Mouse (Mus musculus) retina, embryonic 14.5 days (tissue): ENCODE data around the gene Kcnh1.

Experiments
- DNase-seq: peaks from one replicate; pipeline ENCODE4 v3.0.0-alpha.2; 2015; ENCODE audit warnings: low spot score

The Kcnh1 gene

DNA sequence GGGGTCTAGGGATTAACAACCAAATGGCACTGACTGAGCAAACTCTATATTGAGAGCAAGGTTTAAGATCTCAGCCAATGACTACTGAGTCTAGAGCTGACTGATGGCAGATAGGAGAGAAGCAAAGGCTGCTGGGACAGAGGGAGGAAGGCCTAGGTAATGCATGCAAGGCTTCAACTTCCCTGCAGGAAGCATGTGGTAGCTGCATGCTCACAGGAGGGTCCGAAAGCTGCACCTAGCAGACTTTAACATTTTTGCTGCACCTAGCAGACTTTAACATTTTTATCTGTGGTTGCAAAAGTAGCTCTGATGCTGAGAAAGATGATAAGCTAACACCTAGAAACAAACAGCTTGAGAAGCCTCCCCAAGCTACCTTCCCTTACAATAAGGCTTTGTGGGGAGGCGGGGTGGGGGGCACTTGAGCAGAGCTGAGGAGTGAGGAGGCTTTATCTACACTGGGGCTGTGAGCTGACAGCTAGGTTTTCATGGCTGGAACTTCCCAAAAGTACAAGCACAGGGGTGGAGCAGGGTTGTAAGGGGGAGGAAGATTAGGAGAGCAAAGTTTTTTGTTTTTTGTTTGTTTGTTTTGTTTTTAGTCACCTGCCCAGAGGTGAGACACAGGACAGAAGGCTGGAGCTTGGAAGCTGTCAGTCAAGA is 341.0 kb downstream of the Kcnh1 start:
- DNase-seq: no peak

DNA sequence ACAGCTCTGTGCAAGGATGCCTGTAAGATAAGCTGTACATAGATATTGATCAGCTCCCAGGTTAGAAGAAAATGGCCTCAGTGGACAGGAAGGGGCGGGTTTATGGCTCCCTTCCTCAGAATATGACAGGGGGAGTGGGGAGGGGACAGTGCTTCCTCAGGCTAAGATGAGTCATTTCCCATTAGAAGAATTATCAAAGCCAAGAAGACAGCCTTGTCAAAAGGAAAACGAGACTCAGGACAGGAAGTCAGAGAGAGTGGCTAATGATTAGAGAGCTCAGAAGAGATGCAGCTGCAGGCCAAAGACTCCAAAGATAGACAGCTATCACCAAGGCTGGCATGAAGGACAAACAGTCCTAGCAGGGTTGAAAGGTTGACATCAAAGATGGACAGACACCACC is 341.6 kb downstream of the Kcnh1 start:
- DNase-seq: no peak

DNA sequence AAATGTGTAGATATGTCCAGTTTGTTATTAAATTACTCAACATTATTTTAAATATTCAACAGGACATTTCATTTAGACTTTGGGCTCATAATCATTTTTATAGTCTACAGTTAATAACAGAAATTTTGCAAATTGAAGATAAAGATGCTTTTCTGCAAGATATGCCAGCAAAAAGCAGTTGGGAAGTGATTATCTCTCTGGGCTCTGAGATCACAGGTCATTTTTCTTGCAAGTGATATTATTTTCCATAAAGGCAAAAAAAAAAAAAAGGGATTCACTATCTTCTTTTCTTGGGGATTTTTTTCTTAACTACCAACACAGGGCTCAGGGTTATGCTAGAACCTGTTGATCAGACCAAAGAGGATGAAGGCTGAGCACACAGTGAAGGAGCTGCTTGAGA is 342.4 kb downstream of the Kcnh1 start:
- DNase-seq: no peak

DNA sequence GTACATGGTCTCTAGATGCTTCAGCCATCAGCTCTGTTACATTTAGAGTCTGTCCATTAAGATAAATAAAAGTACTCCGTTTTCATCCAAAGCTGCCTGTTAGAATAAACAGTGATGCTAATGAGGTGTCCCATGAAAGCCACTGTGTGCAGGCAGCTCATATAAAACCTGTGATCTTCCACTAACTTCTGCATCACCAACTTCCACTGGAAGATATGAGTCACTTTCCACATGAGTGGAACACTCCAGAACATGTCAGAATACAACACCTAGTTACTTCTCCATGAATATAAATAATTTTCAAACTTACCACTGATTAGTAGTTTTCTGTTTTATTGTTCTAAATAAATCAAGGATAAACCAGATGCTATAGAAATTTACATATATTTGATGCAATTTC is 345.9 kb downstream of the Kcnh1 start:
- DNase-seq: no peak

DNA sequence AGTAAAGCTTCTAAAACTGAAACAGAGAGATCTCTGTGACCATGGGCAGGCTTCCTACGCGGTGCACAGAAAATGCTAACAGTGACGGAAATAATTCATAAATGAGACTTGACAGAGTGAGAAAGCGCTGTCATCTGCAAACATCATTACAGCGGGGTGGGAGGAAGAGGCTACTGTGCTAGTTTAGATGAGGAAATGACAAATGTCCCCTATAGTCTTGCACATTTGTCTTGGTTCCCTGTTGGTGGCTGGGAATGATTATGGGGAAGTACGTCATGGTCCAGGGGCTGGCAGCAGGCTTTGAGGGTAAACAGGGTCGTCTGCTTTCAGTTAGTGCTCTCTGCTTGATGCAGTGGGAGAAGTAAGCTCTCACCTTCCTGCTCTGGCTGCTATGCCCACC is 346.6 kb downstream of the Kcnh1 start:
- no peak for DNase-seq

DNA sequence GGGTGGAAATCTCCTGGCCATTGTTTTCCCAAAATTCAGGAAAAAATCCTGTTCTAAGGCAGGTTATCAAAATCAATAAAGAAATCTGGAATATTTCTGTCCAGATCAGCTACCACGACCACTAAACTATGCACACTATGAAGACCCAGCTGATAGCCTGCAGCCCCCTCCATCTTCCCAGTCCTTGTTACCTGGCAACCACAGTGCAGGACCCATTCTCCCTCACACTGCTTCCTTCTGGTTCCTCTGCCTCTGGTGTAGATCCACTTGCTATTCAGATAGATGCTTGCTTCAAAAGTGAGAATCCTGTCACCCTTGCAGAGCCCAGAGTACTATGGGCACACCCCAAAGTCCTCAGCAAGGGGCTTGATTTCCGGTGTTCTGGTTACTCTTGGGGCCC is 351.5 kb downstream of the Kcnh1 start:
- no peak for DNase-seq

DNA sequence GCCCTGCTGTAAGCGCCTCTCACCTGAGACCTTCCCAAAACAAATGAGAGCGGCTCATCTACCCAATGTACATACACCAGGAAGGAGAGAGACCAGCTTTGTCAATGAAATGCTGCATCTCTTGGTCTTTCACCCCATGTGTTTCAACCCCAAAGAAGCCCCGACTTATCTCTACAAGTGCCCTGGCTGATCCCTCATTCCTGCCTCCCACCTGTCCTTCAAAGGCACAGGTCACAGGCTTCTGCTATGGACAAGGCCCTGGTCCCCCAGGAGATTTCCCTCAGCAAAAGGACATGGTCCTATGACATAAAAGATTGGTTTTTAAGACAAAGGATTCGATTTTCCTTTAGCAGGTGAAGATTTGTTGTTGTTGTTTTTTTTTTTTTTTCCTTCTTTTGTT is 353.1 kb downstream of the Kcnh1 start:
- no peak for DNase-seq

DNA sequence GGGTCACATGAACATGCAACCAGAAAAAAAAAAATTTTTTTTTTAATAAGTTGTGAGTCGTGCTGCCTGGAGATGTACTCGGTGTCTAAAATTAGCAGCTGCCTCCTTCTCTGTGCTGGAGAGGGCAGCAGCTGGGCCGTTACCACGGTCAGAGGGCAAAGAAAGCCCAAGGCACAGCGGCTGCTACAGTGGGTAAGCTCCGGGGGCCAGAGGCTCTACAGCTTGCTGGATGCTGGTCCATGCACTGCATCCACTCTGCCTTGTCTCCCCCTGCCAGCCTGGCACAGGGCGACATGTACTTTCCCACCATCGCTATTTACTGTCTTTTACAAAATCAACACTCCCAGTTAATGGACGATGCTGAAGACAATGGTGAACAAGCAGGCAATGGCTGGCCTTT is 353.5 kb downstream of the Kcnh1 start:
- no peak for DNase-seq

DNA sequence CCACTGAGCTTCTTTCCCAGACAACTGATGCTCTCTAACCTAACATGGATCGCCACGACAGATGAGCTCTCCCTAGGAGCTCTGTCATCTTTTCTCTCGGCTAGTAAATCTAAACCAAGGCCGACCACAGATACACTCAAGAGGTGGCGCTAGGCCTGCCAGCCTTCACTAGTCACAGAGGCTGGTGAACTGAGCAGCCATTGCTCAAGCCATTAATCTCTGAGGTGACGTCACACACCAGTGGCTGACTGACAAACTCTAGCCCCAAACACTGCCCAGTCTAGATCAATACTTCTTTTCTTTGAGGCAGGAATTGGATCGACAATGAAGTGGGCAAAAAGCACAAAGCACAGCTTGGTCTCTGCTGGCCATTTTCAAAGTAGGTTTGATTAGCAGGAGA is 354.3 kb downstream of the Kcnh1 start:
- no peak for DNase-seq

DNA sequence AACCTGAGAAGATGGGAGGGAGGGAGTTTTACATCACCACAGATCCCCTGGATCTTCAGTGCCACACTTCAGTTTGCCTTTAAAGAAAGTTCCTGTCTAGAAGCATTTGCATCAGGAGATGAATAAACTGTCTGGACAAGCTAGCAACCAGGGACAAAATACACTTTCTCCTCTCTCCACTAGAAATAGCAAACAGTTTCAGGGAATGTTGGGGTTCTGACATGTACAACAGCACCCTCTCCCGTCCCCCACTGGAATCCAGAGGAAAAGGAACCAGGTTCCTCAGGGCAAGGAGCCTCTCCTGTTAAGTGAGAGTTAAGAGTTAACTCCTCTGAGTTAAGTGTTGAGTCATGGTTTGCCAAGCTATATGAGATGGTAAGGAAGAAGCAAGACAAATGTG is 356.3 kb downstream of the Kcnh1 start:
- DNase-seq: no peak

DNA sequence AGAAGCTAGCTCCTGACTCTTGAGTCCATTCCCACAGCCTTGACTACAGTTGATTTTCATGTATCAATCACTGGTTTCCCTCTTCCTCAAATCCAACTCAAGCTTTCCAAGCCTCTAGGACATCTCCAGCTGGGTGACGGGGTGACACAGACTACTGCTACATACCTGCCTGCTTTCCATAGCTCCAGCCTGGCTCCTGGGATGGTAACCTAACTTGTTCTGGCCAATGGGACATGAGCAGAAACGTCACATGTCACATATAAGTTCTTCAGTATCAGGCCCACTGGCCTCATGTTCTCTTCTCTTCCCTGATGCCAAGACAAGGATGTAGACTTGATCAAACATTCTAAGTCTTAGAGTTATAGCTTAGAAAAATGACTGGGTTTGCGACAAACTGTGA is 360.0 kb downstream of the Kcnh1 start:
- no peak for DNase-seq

DNA sequence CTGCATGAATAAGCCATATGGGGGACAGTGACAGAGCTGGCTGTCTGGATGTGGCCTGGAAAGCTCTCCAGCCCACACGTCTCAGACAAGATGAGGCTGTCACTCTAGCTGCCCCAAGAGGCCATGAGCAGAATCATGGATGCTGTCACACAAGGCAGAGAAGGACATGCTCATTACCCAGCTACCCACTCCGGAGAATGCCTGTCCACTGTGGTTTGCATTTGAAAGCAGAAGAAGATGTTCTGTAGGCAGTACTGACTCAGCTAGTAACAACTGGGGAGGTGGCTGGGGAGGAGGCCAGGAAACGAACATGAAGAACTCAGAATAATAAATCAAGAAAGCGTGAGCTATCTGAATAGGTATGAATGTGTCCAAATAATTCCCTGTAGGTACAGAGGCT is 364.9 kb downstream of the Kcnh1 start:
- DNase-seq: no peak

DNA sequence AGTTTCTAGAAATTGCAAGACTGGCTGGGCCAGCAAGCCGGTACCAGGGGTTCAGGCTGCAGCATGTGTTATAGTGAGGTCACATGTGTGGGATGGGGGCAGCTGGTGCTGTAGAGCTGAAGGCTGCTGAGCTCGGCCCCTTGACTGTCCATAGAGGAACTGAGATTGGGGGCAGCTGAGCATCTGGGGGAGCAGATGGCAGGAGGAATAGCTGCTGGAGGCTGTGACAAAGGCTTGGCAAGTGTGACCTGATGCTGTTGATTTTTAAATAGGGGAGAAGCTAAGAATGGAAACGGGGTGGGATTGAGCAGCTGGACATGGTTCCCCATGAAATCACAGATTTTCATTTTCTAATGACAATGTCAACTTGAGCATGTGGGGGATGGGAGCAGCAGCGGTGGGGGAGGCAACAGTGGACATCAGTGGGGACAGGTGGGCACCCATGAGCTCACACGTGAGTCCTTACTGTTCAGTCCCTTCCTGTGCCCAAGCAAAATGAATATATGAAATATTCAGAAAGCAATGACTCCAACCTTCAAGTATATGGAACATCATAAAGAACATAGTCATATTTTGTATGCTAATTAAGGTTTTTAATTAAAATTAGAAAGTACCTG is 367.5 kb downstream of the Kcnh1 start:
- DNase-seq: peak; percentile 48

DNA sequence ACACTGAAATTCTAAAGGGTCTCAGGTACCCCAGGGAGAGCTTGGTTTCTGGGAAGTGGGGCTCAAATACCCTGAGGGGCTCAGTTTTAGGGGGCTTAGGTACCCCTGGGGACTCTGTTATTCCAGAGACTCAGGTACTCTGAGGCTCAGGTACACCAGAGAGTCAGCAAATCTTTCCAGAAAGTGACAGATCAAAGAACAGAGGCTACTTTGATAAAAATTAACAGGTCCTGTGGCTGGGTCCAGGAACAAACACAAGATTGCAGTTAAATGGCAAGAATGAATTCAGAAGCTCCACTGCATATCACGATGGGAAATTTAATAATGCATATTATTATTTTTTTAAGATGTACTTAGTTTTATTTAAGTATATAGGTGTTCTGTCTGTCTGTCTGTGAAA is 368.8 kb downstream of the Kcnh1 start:
- DNase-seq: no peak
